8 mouse cellular contexts compared by ENCODE assay signal in genomic region chr13:55464027-55464884, GRCm38 (mm10). TPM values are rescaled to one million over a fixed set of nuclear protein-coding genes. Genes with fewer than 3 reads are reported as not detected.
DNase-seq lines count a peak whose midpoint lies in the region; ATAC-seq and TF ChIP-seq lines count a peak whose summit lies in the region.

Gene Prr7 (plus strand): TSS chr13:55464267.

- H3K4me1 ChIP-seq in kidney, embryonic 14.5 days (ENCODE audit: control insufficient read depth, insufficient read depth, low read length), result peaks cover 9% of the 10 kb centered on the region; the same call in 1 of the 2 replicates
- peaks cover 6% of the 10 kb centered on the region; the same call in 1 of the 2 replicates for H3K4me1 ChIP-seq in brown adipose tissue, adult 24 weeks (ENCODE audit: control insufficient read depth, insufficient read depth, insufficient read length, low read length)
- peaks cover 12% of the 10 kb centered on the region; the same call in 1 of the 2 replicates for H3K4me1 ChIP-seq in kidney, postnatal 0 days (replicated peaks; ENCODE audit: insufficient read depth, low read length)
- peaks cover 25% of the 10 kb centered on the region for H3K4me1 ChIP-seq in liver, embryonic 13.5 days (replicated peaks)
- H3K4me1 ChIP-seq in neural tube, embryonic 14.5 days (ENCODE audit: control insufficient read depth, insufficient read depth, low read length), result peaks cover 30% of the 10 kb centered on the region

- peak within 1 kb of the TSS; percentile 70 for H3K9ac ChIP-seq in kidney, embryonic 14.5 days (ENCODE audit: low read depth, low read length)
- H3K9ac ChIP-seq in kidney, postnatal 0 days (ENCODE audit: low read depth, low read length), result peak within 1 kb of the TSS; percentile 70
- peak within 1 kb of the TSS; percentile 52 for H3K9ac ChIP-seq in liver, embryonic 13.5 days
- peak within 1 kb of the TSS; percentile 87 for H3K9ac ChIP-seq in neural tube, embryonic 14.5 days (replicated peaks; ENCODE audit: low read depth, low read length)

- under 1% methylated on average over 79 of the region's 84 CpGs for WGBS in kidney, embryonic 14.5 days
- under 1% methylated on average over 75 of the region's 84 CpGs for WGBS in kidney, postnatal 0 days
- 2% methylated on average over 76 of the region's 84 CpGs for WGBS in liver, embryonic 13.5 days (ENCODE audit: insufficient replicate concordance)
- under 1% methylated on average over 72 of the region's 84 CpGs for WGBS in neural tube, embryonic 14.5 days

- peak within 1 kb of the TSS; percentile 98 for H3K4me2 ChIP-seq in kidney, embryonic 14.5 days (replicated peaks; ENCODE audit: low read depth, low read length)
- H3K4me2 ChIP-seq in kidney, postnatal 0 days (ENCODE audit: low read length), result peak within 1 kb of the TSS; percentile 98
- H3K4me2 ChIP-seq in liver, embryonic 13.5 days, result peak within 1 kb of the TSS; percentile 75
- peak within 1 kb of the TSS; percentile 89 for H3K4me2 ChIP-seq in neural tube, embryonic 14.5 days (ENCODE audit: low read depth, low read length)

- no peaks in the 10 kb centered on the region for H3K9me3 ChIP-seq in kidney, embryonic 14.5 days (ENCODE audit: control insufficient read depth, low read length)
- no peaks in the 10 kb centered on the region for H3K9me3 ChIP-seq in kidney, postnatal 0 days (replicated peaks; ENCODE audit: low read length)
- H3K9me3 ChIP-seq in liver, embryonic 13.5 days (replicated peaks), result no peaks in the 10 kb centered on the region
- no peaks in the 10 kb centered on the region for H3K9me3 ChIP-seq in neural tube, embryonic 14.5 days (ENCODE audit: control insufficient read depth, low read length)

- ATAC-seq in kidney, embryonic 14.5 days (ENCODE audit: low FRiP score, low TSS enrichment), result peak; percentile 57
- peak; percentile 59 for ATAC-seq in kidney, postnatal 0 days (replicated peaks; ENCODE audit: low FRiP score, low read depth)
- ATAC-seq in liver, embryonic 13.5 days (ENCODE audit: low read depth), result no peak
- ATAC-seq in neural tube, embryonic 14.5 days (ENCODE audit: low read depth), result peak; percentile 79

- H3K27me3 ChIP-seq in kidney, embryonic 14.5 days (ENCODE audit: control insufficient read depth, insufficient read depth, low read length), result no peaks in the 10 kb centered on the region
- no peaks in the 10 kb centered on the region for H3K27me3 ChIP-seq in kidney, postnatal 0 days (ENCODE audit: insufficient read depth, low read length)
- H3K27me3 ChIP-seq in liver, embryonic 13.5 days, result peaks cover 71% of the 10 kb centered on the region
- peaks cover 2% of the 10 kb centered on the region; the same call in 1 of the 2 replicates for H3K27me3 ChIP-seq in neural tube, embryonic 14.5 days (ENCODE audit: control insufficient read depth, insufficient read depth, low read length)

- DNase-seq in kidney, adult 18-20 months, result no peak
- peak; percentile 67 for DNase-seq in forelimb bud, embryonic 11.5 days (ENCODE audit: low read depth, low spot score)
- peak; percentile 49 for DNase-seq in kidney, postnatal 0 days (ENCODE audit: low spot score)
- no peak for DNase-seq in liver, embryonic 13.5 days
- DNase-seq in thymus, postnatal 25 days, result peak; percentile 72

- peaks cover 23% of the 10 kb centered on the region for H3K36me3 ChIP-seq in kidney, embryonic 14.5 days (ENCODE audit: control insufficient read depth, insufficient read depth, low read length)
- H3K36me3 ChIP-seq in kidney, postnatal 0 days (ENCODE audit: insufficient read depth, low read length), result peaks cover 15% of the 10 kb centered on the region
- H3K36me3 ChIP-seq in liver, embryonic 13.5 days, result peaks cover 30% of the 10 kb centered on the region
- H3K36me3 ChIP-seq in neural tube, embryonic 14.5 days (ENCODE audit: control insufficient read depth, insufficient read depth, low read length), result peaks cover 10% of the 10 kb centered on the region

- no peak for TF ChIP-seq CTCF in kidney, postnatal 0 days (IDR thresholded peaks at IDR 0.05; ENCODE audit: low read depth)

- peak within 1 kb of the TSS; percentile 15; the same call in 1 of the 2 replicates for H3K27ac ChIP-seq in kidney, embryonic 14.5 days (ENCODE audit: low read depth, low read length)
- H3K27ac ChIP-seq in brown adipose tissue, adult 24 weeks (replicated peaks; ENCODE audit: low read depth, low read length), result no peak within 1 kb of the TSS
- H3K27ac ChIP-seq in kidney, postnatal 0 days, result no peak within 1 kb of the TSS
- no peak within 1 kb of the TSS; the same call in 1 of the 2 replicates for H3K27ac ChIP-seq in liver, embryonic 13.5 days
- H3K27ac ChIP-seq in neural tube, embryonic 14.5 days (ENCODE audit: low read depth, low read length), result peak within 1 kb of the TSS; percentile 96

- H3K4me3 ChIP-seq in kidney, embryonic 14.5 days (ENCODE audit: low read length), result peak within 1 kb of the TSS; percentile 63
- peak within 1 kb of the TSS; percentile 51 for H3K4me3 ChIP-seq in brown adipose tissue, adult 24 weeks (ENCODE audit: insufficient read depth, low read depth, low read length)
- peak within 1 kb of the TSS; percentile 59 for H3K4me3 ChIP-seq in kidney, postnatal 0 days (replicated peaks; ENCODE audit: low read depth, low read length)
- H3K4me3 ChIP-seq in liver, embryonic 13.5 days (replicated peaks), result peak within 1 kb of the TSS; percentile 55
- peak within 1 kb of the TSS; percentile 77 for H3K4me3 ChIP-seq in neural tube, embryonic 14.5 days (ENCODE audit: low read depth, low read length)

RNA-seq across cellular contexts. Expression of gene Prr7, which starts in this region (rescaled TPM):
- 0.77 and 3.4 TPM in 2 replicates for polyA plus RNA-seq in kidney, embryonic 14.5 days (2014; fragmentation: Nextera tagmentation; extraction: Ambion mirVana)
- not detected in 2 replicates for polyA plus RNA-seq in brown adipose tissue, adult 24 weeks (2012; ENCODE audit: insufficient read depth, insufficient read length, missing spikeins)
- 0.63 and 0.75 TPM in 2 replicates for polyA plus RNA-seq in kidney, postnatal 0 days (2015; fragmentation: Nextera tagmentation; extraction: Ambion mirVana)
- not detected in 2 replicates for polyA plus RNA-seq in liver, embryonic 13.5 days (2015; fragmentation: Nextera tagmentation; extraction: Ambion mirVana)
- polyA plus RNA-seq in neural tube, embryonic 14.5 days (2014; fragmentation: Nextera tagmentation; extraction: Ambion mirVana), result 5.8 and 6.7 TPM in 2 replicates

Comparison
In these comparisons a context has a peak if more than half of its experiments do, and no peak if none do; other contexts are left out.
1. H3K27ac ChIP-seq: peak in kidney, embryonic 14.5 days (single experiment) and neural tube, embryonic 14.5 days (single experiment); none in brown adipose tissue, adult 24 weeks (single experiment), kidney, postnatal 0 days (single experiment) and liver, embryonic 13.5 days (single experiment).
2. Peak in DNase-seq, ATAC-seq, H3K4me3 ChIP-seq, H3K9ac ChIP-seq and H3K4me2 ChIP-seq in kidney, postnatal 0 days; RNA of the gene not detected or under 1 TPM.
3. DNase-seq: peak in forelimb bud, embryonic 11.5 days (single experiment) and thymus, postnatal 25 days (single experiment); none in kidney, adult 18-20 months (single experiment) and liver, embryonic 13.5 days (single experiment).
4. Peak in every context shown above with its lines, with median percentiles within 50 percentile points of each other: H3K4me2 ChIP-seq, H3K4me3 ChIP-seq and H3K9ac ChIP-seq.